Mouse (Mus musculus) E14TG2a.4 (cell line): Measurements from ENCODE around the gene Olfr128.

Experiments used
- CTCF ChIP-seq: conservative IDR thresholded peaks from 2 replicates; pipeline ENCODE4 v1.5.1; 2014; ENCODE audit warnings: low read length
- NANOG ChIP-seq: IDR thresholded peaks from 2 replicates; pipeline ENCODE4 v1.6.1; 2014; ENCODE audit warnings: borderline replicate concordance, low read length, mixed read lengths
- POU5F1 ChIP-seq: IDR thresholded peaks from 2 replicates; pipeline ENCODE4 v1.6.1; 2014; ENCODE audit warnings: low read length, borderline replicate concordance

- TF ChIP-seq CTCF (no peak), NANOG (no peak), POU5F1 (no peak)
These were observed 20.2 kb upstream of the Olfr128 start, which contains the start of gene Olfr127 for GRCm38 (mm10) chr17:37900137-37900536.
